Mouse (Mus musculus) lung, adult 2 months (tissue): ENCODE data around the gene Ccdc106. TPM values are rescaled to one million over a fixed set of nuclear protein-coding genes. Genes with fewer than 3 reads are reported as not detected.
"Not testable (repeated sequence)": the region's sequence is repeated elsewhere in the genome, so short reads cannot be mapped to it uniquely, and the experiment has no call there.

Source experiments
- DNase-seq: peaks from one replicate; pipeline ENCODE4 v3.0.0; 2022
- H3K4me1 ChIP-seq: fragments of 200-500 bp; 2 replicates; pipeline ENCODE4 v1.6.1; 2011; ENCODE audit warnings: low read length; ENCODE audit not compliant: control insufficient read depth, insufficient read depth
- H3K4me3 ChIP-seq: fragments of 200-500 bp; replicated peaks from 2 replicates; pipeline ENCODE3; 2011; ENCODE audit warnings: low read depth, mild to moderate bottlenecking, control low read depth, low read length; ENCODE audit errors: extremely low read depth
- CTCF ChIP-seq: fragments of 200-500 bp; IDR thresholded peaks from 2 replicates; pipeline ENCODE4 v1.5.1; 2011; ENCODE audit warnings: mild to moderate bottlenecking, low read length, control low read depth; ENCODE audit not compliant: insufficient read depth
- POLR2A ChIP-seq: fragments of 200-500 bp; IDR thresholded peaks from 2 replicates; pipeline ENCODE4 v1.6.1; 2011; ENCODE audit warnings: low read depth, mild to moderate bottlenecking, control low read depth, low read length, borderline replicate concordance; ENCODE audit errors: extremely low read depth
- WGBS: fragments of 180-500 bp; shearing (Covaris S2); methylation state at CpG from one replicate; pipeline ENCODE4 v1.1.7; 2018; 5-methylcytosine and 5-hydroxymethylcytosine counted together
- polyA plus RNA-seq: library from polyadenylated mRNA; depleted of rRNA; stranded (reverse); fragments of >200 nt; gene quantifications from 2 replicates; pipeline ENCODE4 v1.2.3, GENCODE M21; 2012

Ccdc106 gene
- polyA plus RNA-seq, 1 experiment: 0.90 TPM

DNA sequence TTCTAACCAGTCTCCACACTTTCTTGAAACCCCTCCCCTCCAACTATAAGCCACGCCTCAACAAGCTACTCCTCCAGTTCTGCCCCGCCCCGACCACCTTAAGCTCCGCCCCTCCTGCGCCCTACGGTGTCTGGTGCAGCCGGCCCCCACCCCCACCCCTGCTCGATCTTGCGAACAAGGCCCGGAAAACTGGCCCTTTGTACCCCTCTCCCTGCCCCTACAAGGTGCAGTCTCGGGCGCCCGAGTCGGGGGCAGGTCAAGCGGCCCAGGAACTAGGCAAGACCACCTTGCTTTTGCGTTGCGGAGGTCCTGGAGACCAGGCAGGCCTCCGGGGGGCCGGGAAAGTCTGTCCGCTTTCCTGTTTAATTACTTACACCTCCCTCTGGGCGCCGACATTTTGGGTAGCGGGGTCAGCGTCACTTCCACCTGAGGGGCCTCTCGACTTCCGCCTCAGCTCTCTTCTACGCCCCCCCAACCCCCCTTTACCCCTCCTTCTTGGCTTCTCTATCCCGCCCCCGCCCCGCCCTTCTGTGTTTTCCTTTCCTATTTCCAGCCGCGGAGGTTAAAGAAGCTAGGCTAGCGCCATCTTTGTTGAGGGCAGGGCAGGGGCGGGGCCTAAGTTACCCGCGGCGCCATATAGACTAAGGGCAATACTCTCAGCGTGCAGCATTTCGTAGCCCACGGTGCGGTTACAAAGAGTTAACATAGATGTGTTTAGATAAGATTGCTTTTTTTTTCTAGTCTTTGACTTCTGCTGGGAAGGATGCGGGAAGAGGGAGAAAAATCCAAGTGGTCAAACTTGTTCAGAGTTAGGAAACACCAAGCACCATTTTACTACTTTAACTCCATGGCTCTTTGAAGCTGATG, 5.9 kb upstream of the Ccdc106 start, which contains the start of the genes Zfp524 and Fiz1:
Zfp524 (plus strand) TSS at position 165 of the 867 bp plus-strand sequence.
Fiz1 (minus strand) TSS at position 447 of the 867 bp plus-strand sequence.
- under 1% methylated on average over 42 of the region's 42 CpGs for WGBS
- TF ChIP-seq POLR2A (0 out of 2 replicates have a peak, but pooled peaks have one; percentile 11), CTCF (no peak)
- H3K4me3 ChIP-seq: peak within 1 kb of the TSS; percentile 91
- DNase-seq: peak; percentile 98
- H3K4me1 ChIP-seq: peaks cover 8% of the 10 kb centered on the region

GRCm38 (mm10) chr7:5015118-5016001, 5.0 kb upstream of the Ccdc106 start, which contains the start of gene Gm44973:
TSS of gene Gm44973 (plus strand) at chr7:5015496.
- peak; percentile 92 for DNase-seq
- peak within 1 kb of the TSS; percentile 91 for H3K4me3 ChIP-seq
- peak; percentile 52; the same call in 1 of the 2 replicates for TF ChIP-seq POLR2A
- TF ChIP-seq CTCF: no peak
- 1% methylated on average over 74 of the region's 76 CpGs for WGBS
- H3K4me1 ChIP-seq: peaks cover 8% of the 10 kb centered on the region

GRCm38 (mm10) chr7:5016057-5016456, 4.3 kb upstream of the Ccdc106 start:
- 33% methylated on average over 3 of the region's 3 CpGs for WGBS
- Histone ChIP-seq H3K4me3 (peak overlapping the region; percentile 79), H3K4me1 (peaks cover 8% of the 10 kb centered on the region)
- TF ChIP-seq POLR2A (no peak), CTCF (no peak)
- DNase-seq: no peak

DNA sequence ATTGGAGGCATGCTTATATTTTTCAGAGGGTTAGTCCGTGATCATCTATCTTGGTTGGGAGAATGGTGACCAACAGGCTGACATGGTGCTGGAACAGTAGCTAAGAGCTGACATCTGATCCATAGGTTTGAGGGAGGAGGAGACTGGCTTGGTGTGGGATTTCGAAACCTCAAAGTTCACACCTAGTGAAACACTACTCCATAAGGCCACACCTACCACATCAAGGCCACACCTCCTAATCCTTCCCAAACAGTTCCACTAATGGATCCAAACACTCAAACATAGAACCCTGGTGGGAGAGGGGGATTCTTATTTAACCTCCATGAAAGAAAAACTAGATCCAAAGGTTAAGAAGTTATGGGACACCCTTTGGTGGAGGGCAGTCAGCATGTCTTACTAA, 3.4 kb upstream of the Ccdc106 start:
- 96% methylated on average over 2 of the region's 2 CpGs for WGBS
- Histone ChIP-seq H3K4me1 (peaks cover 8% of the 10 kb centered on the region), H3K4me3 (no peak overlapping the region)
- no peak for TF ChIP-seq POLR2A
- no peak for TF ChIP-seq CTCF
- DNase-seq: no peak

DNA sequence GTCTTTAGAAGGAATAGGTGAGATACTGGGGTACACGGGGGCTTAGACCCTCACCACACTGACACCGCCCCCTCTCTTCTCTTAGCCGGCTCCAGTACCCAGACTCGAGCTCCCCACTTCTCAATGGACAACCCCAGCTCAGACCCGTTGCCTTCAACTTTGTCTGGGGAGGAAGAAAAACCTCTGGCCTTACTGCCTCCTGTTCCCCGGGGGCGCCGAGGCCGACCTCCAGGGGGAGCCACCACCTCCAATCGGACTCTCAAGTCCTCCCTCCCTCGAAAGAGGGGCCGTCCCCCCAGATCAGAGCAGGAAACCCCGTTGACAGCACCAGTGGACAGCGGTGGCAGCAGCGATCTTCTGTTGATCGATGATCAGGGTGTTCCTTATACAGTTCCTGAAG, 3.0 kb upstream of the Ccdc106 start:
- H3K4me3 ChIP-seq: no peak overlapping the region
- no peak for DNase-seq
- WGBS: 92% methylated on average over 16 of the region's 16 CpGs
- TF ChIP-seq POLR2A (no peak), CTCF (no peak)
- H3K4me1 ChIP-seq: peaks cover 8% of the 10 kb centered on the region

DNA sequence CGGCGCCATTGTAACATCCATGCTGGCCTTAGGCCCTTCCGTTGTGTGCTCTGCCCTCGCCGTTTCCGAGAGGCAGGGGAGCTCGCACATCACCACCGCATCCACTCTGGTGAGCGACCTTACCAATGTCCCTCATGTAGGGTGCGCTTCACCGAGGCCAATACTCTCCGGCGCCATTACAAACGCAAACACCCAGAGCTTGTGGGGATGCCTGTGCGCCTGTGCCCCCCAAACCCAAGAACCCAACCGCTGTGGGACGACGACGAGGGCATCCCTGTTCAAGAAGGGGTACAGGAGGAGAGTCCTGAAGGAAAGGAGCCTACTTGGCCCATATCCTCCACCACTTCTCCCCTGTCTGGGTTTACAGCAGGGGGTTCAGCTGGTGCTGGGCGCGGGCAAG, 2.4 kb upstream of the Ccdc106 start:
- TF ChIP-seq POLR2A (no peak), CTCF (no peak)
- no peak for DNase-seq
- Histone ChIP-seq H3K4me1 (peaks cover 8% of the 10 kb centered on the region), H3K4me3 (no peak overlapping the region)
- 98% methylated on average over 21 of the region's 21 CpGs for WGBS

GRCm38 (mm10) chr7:5019576-5019975, 777 bp upstream of the Ccdc106 start:
- 22% methylated on average over 8 of the region's 8 CpGs for WGBS
- DNase-seq, H3K4me3 ChIP-seq, H3K4me1 ChIP-seq: not testable (repeated sequence)

GRCm38 (mm10) chr7:5020685-5021084, 332 bp downstream of the Ccdc106 start:
- no peak for DNase-seq
- TF ChIP-seq POLR2A: no peak
- no peak for TF ChIP-seq CTCF
- H3K4me3 ChIP-seq: peak overlapping the region; percentile 26
- under 1% methylated on average over 15 of the region's 15 CpGs for WGBS
- peaks cover 6% of the 10 kb centered on the region for H3K4me1 ChIP-seq

- no peak overlapping the region for H3K4me3 ChIP-seq
- no peak for DNase-seq
- peaks cover 6% of the 10 kb centered on the region for H3K4me1 ChIP-seq
- 36% methylated on average over 5 of the region's 5 CpGs for WGBS
- no peak for TF ChIP-seq POLR2A
- no peak for TF ChIP-seq CTCF
Observed at GRCm38 (mm10) chr7:5021197-5021596, 844 bp downstream of the Ccdc106 start.
